Mouse (Mus musculus): ENCODE data around the gene Kctd6. TPM values are rescaled to one million over a fixed set of nuclear protein-coding genes. Genes with fewer than 3 reads are reported as not detected.

Gene Kctd6
- polyA plus RNA-seq, 1 experiment, result 7.7 TPM

DNA sequence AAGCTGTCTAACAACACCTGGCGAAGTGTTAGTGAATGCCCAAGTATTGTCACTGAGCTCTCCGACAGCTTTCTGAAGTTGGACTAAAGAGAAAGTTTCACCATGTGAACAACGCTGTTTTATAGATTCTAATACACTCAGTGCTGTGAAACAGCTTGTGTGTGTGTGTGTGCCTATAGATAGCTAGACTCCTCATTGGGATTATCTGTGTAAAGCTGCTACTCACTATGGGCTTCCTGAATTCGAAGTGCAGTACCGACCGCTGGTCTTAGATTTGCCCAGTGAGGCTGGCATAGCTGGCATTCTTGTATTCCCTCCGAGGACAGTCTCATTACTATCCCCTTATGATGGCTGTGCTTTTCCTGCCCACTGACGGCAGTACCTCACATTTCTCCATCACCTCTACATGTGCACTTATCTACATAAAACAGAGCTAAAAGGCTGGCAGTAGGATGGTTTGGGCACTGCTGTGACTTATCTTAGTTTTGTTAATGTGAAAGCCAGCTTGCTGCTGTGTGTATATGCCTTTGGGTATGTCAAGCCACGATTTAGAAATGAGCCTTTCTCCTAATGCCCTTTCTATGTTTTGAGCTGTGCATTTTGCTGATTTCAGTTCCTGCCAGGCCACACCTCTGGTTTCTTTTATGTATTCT is 15.6 kb downstream of the Kctd6 start:
- TF ChIP-seq POLR2A (IDR thresholded peaks at IDR 0.05; ENCODE audit: borderline replicate concordance, control insufficient read depth, low read depth, low read length), result no peak
- TF ChIP-seq CTCF (IDR thresholded peaks at IDR 0.05; ENCODE audit: control insufficient read depth, insufficient read depth, low read length), result no peak
- Histone ChIP-seq H3K27ac (ENCODE audit: control insufficient read depth, insufficient read depth, low read depth, low read length, poor library complexity) (no peak overlapping the region), H3K4me1 (ENCODE audit: control insufficient read depth, insufficient read depth, low read length) (no peaks in the 10 kb centered on the region; the same call in none of the 2 replicates), H3K4me3 (replicated peaks; ENCODE audit: control insufficient read depth, low read depth, low read length) (no peak overlapping the region)
- WGBS, result 72% methylated on average over 9 of the region's 9 CpGs

GRCm38 (mm10) chr14:8232155-8232910 is 18.4 kb downstream of the Kctd6 start:
- no peak overlapping the region for H3K4me3 ChIP-seq (replicated peaks; ENCODE audit: control insufficient read depth, low read depth, low read length)
- no peaks in the 10 kb centered on the region; the same call in none of the 2 replicates for H3K4me1 ChIP-seq (ENCODE audit: control insufficient read depth, insufficient read depth, low read length)
- 21% methylated on average over 6 of the region's 6 CpGs for WGBS
- no peak for TF ChIP-seq CTCF (IDR thresholded peaks at IDR 0.05; ENCODE audit: control insufficient read depth, insufficient read depth, low read length)
- no peak for TF ChIP-seq POLR2A (IDR thresholded peaks at IDR 0.05; ENCODE audit: borderline replicate concordance, control insufficient read depth, low read depth, low read length)
- H3K27ac ChIP-seq (ENCODE audit: control insufficient read depth, insufficient read depth, low read depth, low read length, poor library complexity), result no peak overlapping the region

GRCm38 (mm10) chr14:8233252-8233651 is 19.3 kb downstream of the Kctd6 start:
- TF ChIP-seq CTCF (IDR thresholded peaks at IDR 0.05; ENCODE audit: control insufficient read depth, insufficient read depth, low read length) (no peak), POLR2A (IDR thresholded peaks at IDR 0.05; ENCODE audit: borderline replicate concordance, control insufficient read depth, low read depth, low read length) (no peak)
- H3K27ac ChIP-seq (ENCODE audit: control insufficient read depth, insufficient read depth, low read depth, low read length, poor library complexity), result no peak overlapping the region
- 43% methylated on average over 1 of the region's 1 CpGs for WGBS
- H3K4me3 ChIP-seq (replicated peaks; ENCODE audit: control insufficient read depth, low read depth, low read length), result no peak overlapping the region
- no peaks in the 10 kb centered on the region; the same call in none of the 2 replicates for H3K4me1 ChIP-seq (ENCODE audit: control insufficient read depth, insufficient read depth, low read length)

- H3K27ac ChIP-seq (ENCODE audit: control insufficient read depth, insufficient read depth, low read depth, low read length, poor library complexity), result no peak overlapping the region
- H3K4me1 ChIP-seq (ENCODE audit: control insufficient read depth, insufficient read depth, low read length), result no peaks in the 10 kb centered on the region
- TF ChIP-seq CTCF (IDR thresholded peaks at IDR 0.05; ENCODE audit: control insufficient read depth, insufficient read depth, low read length) (no peak), POLR2A (IDR thresholded peaks at IDR 0.05; ENCODE audit: borderline replicate concordance, control insufficient read depth, low read depth, low read length) (no peak)
- H3K4me3 ChIP-seq (replicated peaks; ENCODE audit: control insufficient read depth, low read depth, low read length), result no peak overlapping the region
These were observed 27.9 kb downstream of the Kctd6 start for GRCm38 (mm10) chr14:8241816-8242215.

DNA sequence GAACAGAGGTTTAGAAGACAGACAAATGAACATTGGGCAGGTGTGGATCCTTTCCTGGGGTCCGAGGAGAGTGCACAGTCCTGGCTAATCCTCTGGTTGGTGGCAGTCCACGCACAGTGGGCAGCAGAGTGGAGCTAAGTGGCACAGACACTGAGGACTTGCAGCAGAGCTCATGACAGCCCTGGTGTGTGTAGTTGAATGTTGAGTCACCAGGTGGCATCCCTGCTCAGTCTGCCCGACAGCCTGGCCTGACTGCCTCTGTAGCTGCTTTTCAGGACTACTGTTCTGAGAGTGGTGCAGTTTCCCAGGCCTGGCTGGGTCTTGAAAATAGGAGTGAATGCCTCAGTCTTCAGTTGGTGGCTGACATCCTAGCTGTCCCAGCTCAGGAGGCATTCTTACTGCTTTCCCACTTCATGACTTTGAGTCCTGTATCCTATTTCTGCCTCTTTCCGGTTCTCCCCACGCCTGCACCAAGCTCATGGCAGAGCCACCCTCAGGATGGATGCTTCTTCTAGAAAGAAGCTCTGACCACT is 28.5 kb downstream of the Kctd6 start:
- Histone ChIP-seq H3K27ac (ENCODE audit: control insufficient read depth, insufficient read depth, low read depth, low read length, poor library complexity) (no peak overlapping the region), H3K4me3 (replicated peaks; ENCODE audit: control insufficient read depth, low read depth, low read length) (no peak overlapping the region), H3K4me1 (ENCODE audit: control insufficient read depth, insufficient read depth, low read length) (no peaks in the 10 kb centered on the region)
- TF ChIP-seq POLR2A (IDR thresholded peaks at IDR 0.05; ENCODE audit: borderline replicate concordance, control insufficient read depth, low read depth, low read length), result no peak
- TF ChIP-seq CTCF (IDR thresholded peaks at IDR 0.05; ENCODE audit: control insufficient read depth, insufficient read depth, low read length), result peak; percentile 19; the same call in 1 of the 2 replicates
- WGBS, result 66% methylated on average over 5 of the region's 5 CpGs

- no peak for TF ChIP-seq CTCF (IDR thresholded peaks at IDR 0.05; ENCODE audit: control insufficient read depth, insufficient read depth, low read length)
- TF ChIP-seq POLR2A (IDR thresholded peaks at IDR 0.05; ENCODE audit: borderline replicate concordance, control insufficient read depth, low read depth, low read length), result no peak
- 84% methylated on average over 8 of the region's 8 CpGs for WGBS
- H3K4me3 ChIP-seq (replicated peaks; ENCODE audit: control insufficient read depth, low read depth, low read length), result no peak overlapping the region
- H3K27ac ChIP-seq (ENCODE audit: control insufficient read depth, insufficient read depth, low read depth, low read length, poor library complexity), result no peak overlapping the region
- H3K4me1 ChIP-seq (ENCODE audit: control insufficient read depth, insufficient read depth, low read length), result no peaks in the 10 kb centered on the region
These were observed 29.4 kb downstream of the Kctd6 start for GRCm38 (mm10) chr14:8243136-8243888.

DNA sequence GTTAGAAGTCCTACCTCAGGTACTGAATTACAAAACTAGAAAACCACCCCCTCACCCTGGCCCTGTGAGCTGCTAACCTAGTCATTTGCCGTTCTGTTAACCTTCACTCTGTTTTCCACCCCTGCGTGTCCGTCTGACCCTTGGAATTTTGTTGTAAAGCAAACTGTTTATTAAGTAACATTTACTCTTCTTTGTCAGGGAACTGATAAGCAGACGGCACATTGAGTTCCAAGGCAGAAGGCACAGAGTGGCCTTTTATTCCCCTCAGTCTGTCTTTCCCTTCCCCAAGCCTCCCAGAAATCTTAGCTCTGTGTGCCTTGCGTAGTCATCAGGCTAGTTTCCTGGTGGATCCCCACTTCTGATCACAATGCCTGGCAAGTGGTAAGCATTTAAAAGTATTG is 30.3 kb downstream of the Kctd6 start:
- TF ChIP-seq CTCF (IDR thresholded peaks at IDR 0.05; ENCODE audit: control insufficient read depth, insufficient read depth, low read length), result no peak
- TF ChIP-seq POLR2A (IDR thresholded peaks at IDR 0.05; ENCODE audit: borderline replicate concordance, control insufficient read depth, low read depth, low read length), result no peak
- no peak overlapping the region for H3K4me3 ChIP-seq (replicated peaks; ENCODE audit: control insufficient read depth, low read depth, low read length)
- H3K4me1 ChIP-seq (ENCODE audit: control insufficient read depth, insufficient read depth, low read length), result no peaks in the 10 kb centered on the region
- WGBS, result 86% methylated on average over 5 of the region's 5 CpGs
- H3K27ac ChIP-seq (ENCODE audit: control insufficient read depth, insufficient read depth, low read depth, low read length, poor library complexity), result no peak overlapping the region

DNA sequence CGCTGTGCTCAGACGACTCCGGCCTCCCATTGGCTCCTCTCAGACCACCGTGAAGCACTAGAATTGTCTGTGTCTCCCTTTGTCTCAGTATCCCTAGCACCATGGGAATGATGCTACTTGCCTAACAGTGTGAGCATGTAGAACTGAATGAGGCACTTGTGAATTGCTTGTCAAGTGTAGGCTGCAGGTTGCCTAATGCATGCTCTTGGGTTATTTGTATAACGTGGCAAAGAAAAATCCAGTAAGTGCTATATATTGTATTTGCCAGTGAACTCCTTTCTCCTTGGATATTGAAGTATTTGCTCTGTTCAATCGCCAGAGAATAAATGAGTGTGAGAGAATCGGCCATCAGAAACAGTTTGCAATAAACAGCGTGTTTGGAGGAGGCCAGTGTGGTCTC is 32.9 kb downstream of the Kctd6 start:
- no peak for TF ChIP-seq POLR2A (IDR thresholded peaks at IDR 0.05; ENCODE audit: borderline replicate concordance, control insufficient read depth, low read depth, low read length)
- TF ChIP-seq CTCF (IDR thresholded peaks at IDR 0.05; ENCODE audit: control insufficient read depth, insufficient read depth, low read length), result no peak
- Histone ChIP-seq H3K27ac (ENCODE audit: control insufficient read depth, insufficient read depth, low read depth, low read length, poor library complexity) (no peak overlapping the region), H3K4me3 (replicated peaks; ENCODE audit: control insufficient read depth, low read depth, low read length) (no peak overlapping the region), H3K4me1 (ENCODE audit: control insufficient read depth, insufficient read depth, low read length) (no peaks in the 10 kb centered on the region)
- WGBS, result 85% methylated on average over 8 of the region's 8 CpGs

Measured in bone marrow, adult 2 months (tissue).